Mouse (Mus musculus): ENCODE results near the gene Tbc1d32.
"Not testable (repeated sequence)": the region's sequence is repeated elsewhere in the genome, so short reads cannot be mapped to it uniquely, and the experiment has no call there.

Gene Tbc1d32

GRCm38 (mm10) chr10:56228568-56229209, at the start of gene Tbc1d32:
Gene Tbc1d32 (minus strand): TSS chr10:56228689.
- in situ Hi-C loops (cut with MboI, MseI) = no loop called here

GRCm38 (mm10) chr10:56227771-56228275, 666 bp downstream of the Tbc1d32 start:
- in situ Hi-C loops (cut with MboI, MseI) = no loop called here

GRCm38 (mm10) chr10:56215797-56216196, 12.7 kb downstream of the Tbc1d32 start:
- in situ Hi-C loops (cut with MboI, MseI) = no loop called here

GRCm38 (mm10) chr10:56210343-56210742, 18.1 kb downstream of the Tbc1d32 start:
- in situ Hi-C loops (cut with MboI, MseI) = no loop called here

GRCm38 (mm10) chr10:56206802-56207404, 21.6 kb downstream of the Tbc1d32 start:
- in situ Hi-C loops (cut with MboI, MseI) = no loop called here

- in situ Hi-C loops (cut with MboI, MseI) = no loop called here
These were observed 24.1 kb downstream of the Tbc1d32 start for GRCm38 (mm10) chr10:56204348-56204747.

- in situ Hi-C loops (cut with MboI, MseI) = no loop called here
These were observed 28.6 kb downstream of the Tbc1d32 start for GRCm38 (mm10) chr10:56199902-56200301.

- in situ Hi-C loops (cut with MboI, MseI) = no loop called here
These were observed 29.8 kb downstream of the Tbc1d32 start for GRCm38 (mm10) chr10:56198691-56199090.

GRCm38 (mm10) chr10:56194310-56194709, 34.2 kb downstream of the Tbc1d32 start:
- in situ Hi-C loops (cut with MboI, MseI) = no loop called here

GRCm38 (mm10) chr10:56181727-56182126, 46.8 kb downstream of the Tbc1d32 start:
- in situ Hi-C loops (cut with MboI, MseI) = no loop called here

- in situ Hi-C loops (cut with MboI, MseI) = no loop called here
These were observed 55.3 kb downstream of the Tbc1d32 start for GRCm38 (mm10) chr10:56173184-56173583.

GRCm38 (mm10) chr10:56167721-56168120, 60.8 kb downstream of the Tbc1d32 start:
- in situ Hi-C loops (cut with MboI, MseI) = not testable (repeated sequence)

GRCm38 (mm10) chr10:56165758-56166157, 62.7 kb downstream of the Tbc1d32 start:
- in situ Hi-C loops (cut with MboI, MseI) = no loop called here

- in situ Hi-C loops (cut with MboI, MseI) = no loop called here
These were observed 64.1 kb downstream of the Tbc1d32 start for GRCm38 (mm10) chr10:56164411-56164810.

GRCm38 (mm10) chr10:56158748-56159147, 69.7 kb downstream of the Tbc1d32 start:
- in situ Hi-C loops (cut with MboI, MseI) = no loop called here

- in situ Hi-C loops (cut with MboI, MseI) = no loop called here
These were observed 70.3 kb downstream of the Tbc1d32 start for GRCm38 (mm10) chr10:56158207-56158606.

- in situ Hi-C loops (cut with MboI, MseI) = no loop called here
These were observed 71.5 kb downstream of the Tbc1d32 start for GRCm38 (mm10) chr10:56156956-56157355.

- in situ Hi-C loops (cut with MboI, MseI) = no loop called here
These were observed 79.6 kb downstream of the Tbc1d32 start for GRCm38 (mm10) chr10:56148920-56149319.

GRCm38 (mm10) chr10:56137191-56137590, 91.3 kb downstream of the Tbc1d32 start:
- in situ Hi-C loops (cut with MboI, MseI) = no loop called here

- in situ Hi-C loops (cut with MboI, MseI) = no loop called here
These were observed 98.8 kb downstream of the Tbc1d32 start for GRCm38 (mm10) chr10:56129642-56130041.

- in situ Hi-C loops (cut with MboI, MseI) = no loop called here
These were observed 101.5 kb downstream of the Tbc1d32 start for GRCm38 (mm10) chr10:56126972-56127371.

GRCm38 (mm10) chr10:56115636-56116180, 112.8 kb downstream of the Tbc1d32 start:
- in situ Hi-C loops (cut with MboI, MseI) = loop anchor here (10.0 to 25.0 kb wide), 3 partner anchors 222 to 1372 kb away; partner anchors contain the start of gene Hsf2 (in 2 of the 2)
